Mouse (Mus musculus) liver, embryonic 14.5 days (tissue): ENCODE measurements at regions not wholly inside any gene's neighbourhood (a gene's known extent, or its start where the extent isn't known, plus 50 kb on each side); places are given as distances from the start of the nearest gene placed in this dataset.

Experiments
- ATAC-seq: fragments of 200-750 bp; cut with Nextera tagmentation; 2 replicates; pipeline ENCODE4 v1.8.0; 2017; ENCODE audit warnings: moderate number of reproducible peaks, mild to moderate bottlenecking, moderate library complexity; ENCODE audit not compliant: insufficient read depth
- DNase-seq, 3 experiments: peaks; one replicate each; pipeline ENCODE4 v3.0.0-alpha.2; 2012 to 2013; ENCODE audit warnings: low read depth in 3 of 3, low spot score in 3 of 3
- H3K27ac ChIP-seq: fragments of 300-500 bp; sonication (generic); 2 replicates; pipeline ENCODE4 v1.5.1; 2014; ENCODE audit warnings: moderate library complexity, mild to moderate bottlenecking, control low read depth, inconsistent platforms
- H3K27me3 ChIP-seq: fragments of 300-500 bp; sonication (generic); 2 replicates; pipeline ENCODE4 v1.6.1; 2014; ENCODE audit warnings: mild to moderate bottlenecking, low read length, moderate library complexity; ENCODE audit not compliant: control insufficient read depth, insufficient read depth
- H3K36me3 ChIP-seq: fragments of 300-500 bp; sonication (generic); replicated peaks from 2 replicates; pipeline ENCODE4 v1.6.1; 2014; ENCODE audit warnings: low read depth; ENCODE audit not compliant: control insufficient read depth, insufficient read depth
- H3K4me1 ChIP-seq, 2 experiments: fragments of 200-500 bp in 1 of 2; fragments of 300-500 bp in 1 of 2; sonication (generic) in 1 of 2; replicated peaks; 2 replicates each; pipeline ENCODE4 v1.6.1; 2012 to 2014; ENCODE audit warnings: antibody characterized with exemption in 1 of 2, inconsistent platforms in 1 of 2, low read length in 1 of 2; ENCODE audit not compliant: control insufficient read depth in 2 of 2, insufficient read depth in 2 of 2
- H3K4me2 ChIP-seq: fragments of 300-500 bp; sonication (generic); 2 replicates; pipeline ENCODE4 v1.6.1; 2014; ENCODE audit warnings: low read depth, mild to moderate bottlenecking, control low read depth, moderate library complexity
- H3K4me3 ChIP-seq, 2 experiments: fragments of 200-500 bp in 1 of 2; fragments of 300-500 bp in 1 of 2; sonication (generic) in 1 of 2; 2 replicates each; pipeline ENCODE4 v1.5.1; 2012 to 2014; ENCODE audit warnings: low read depth in 2 of 2, low read length in 2 of 2, mild to moderate bottlenecking in 2 of 2, control low read depth in 1 of 2, inconsistent platforms in 1 of 2, moderate library complexity in 1 of 2; ENCODE audit not compliant: insufficient read depth in 1 of 2
- H3K9ac ChIP-seq: fragments of 300-500 bp; sonication (generic); replicated peaks from 2 replicates; pipeline ENCODE4 v1.6.1; 2014; ENCODE audit warnings: mild to moderate bottlenecking, control low read depth, moderate library complexity
- H3K9me3 ChIP-seq: fragments of 300-500 bp; sonication (generic); 2 replicates; pipeline ENCODE4 v1.6.1; 2016; ENCODE audit warnings: low read length, mixed read lengths; ENCODE audit not compliant: control insufficient read depth
- CTCF ChIP-seq: IDR thresholded peaks from 2 replicates; pipeline ENCODE4 v1.5.1; 2016; ENCODE audit warnings: antibody characterized with exemption, low read depth, control low read depth
- EP300 ChIP-seq: IDR thresholded peaks from 2 replicates; pipeline ENCODE4 v1.6.1; 2016; ENCODE audit warnings: antibody characterized with exemption, low read depth
- WGBS: fragments of 180-500 bp; shearing (Covaris S2); extraction: QIAGEN DNeasy Blood & Tissue Kit; methylation state at CpG from one replicate; pipeline ENCODE4 v1.1.7; 2014; ENCODE audit not compliant: insufficient replicate concordance; 5-methylcytosine and 5-hydroxymethylcytosine counted together

DNA sequence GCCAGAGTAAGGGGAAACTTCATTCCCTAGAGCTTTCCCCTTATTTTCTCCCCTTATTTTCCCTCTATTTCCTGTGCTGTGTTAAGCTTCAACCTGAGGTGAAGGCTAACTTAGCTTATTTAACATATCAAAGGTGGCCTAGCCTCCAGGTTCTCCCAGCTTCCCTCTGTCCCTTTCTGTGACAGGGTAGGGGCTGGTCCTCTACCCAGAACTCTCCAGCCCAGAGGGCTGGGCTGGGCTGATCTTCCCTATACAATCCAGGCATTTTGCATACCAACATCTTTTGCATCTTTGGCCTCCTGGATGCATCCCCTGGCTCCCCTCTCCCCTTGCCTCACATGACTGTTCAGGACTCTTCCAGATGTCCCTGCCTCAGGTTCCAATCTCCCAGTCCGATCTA is 487.9 kb downstream of the Klf5 start:
- no peak overlapping the region for H3K4me3 ChIP-seq
- no peak overlapping the region for H3K4me2 ChIP-seq
- H3K9ac ChIP-seq = no peak overlapping the region
- no peak overlapping the region for H3K27ac ChIP-seq
- H3K36me3 ChIP-seq = no peaks in the 10 kb centered on the region
- WGBS = 52% methylated on average over 1 of the region's 1 CpGs
- H3K4me1 ChIP-seq = no peaks in the 10 kb centered on the region
- TF ChIP-seq CTCF = no peak
- no peak for TF ChIP-seq EP300
- DNase-seq (no peak), ATAC-seq (no peak)
- H3K27me3 ChIP-seq = no peaks in the 10 kb centered on the region
- H3K9me3 ChIP-seq = no peaks in the 10 kb centered on the region

GRCm38 (mm10) chr14:99788185-99788584 is 489.7 kb downstream of the Klf5 start:
- DNase-seq (no peak), ATAC-seq (no peak)
- no peaks in the 10 kb centered on the region for H3K27me3 ChIP-seq
- no peak overlapping the region for H3K27ac ChIP-seq
- no peak overlapping the region for H3K4me3 ChIP-seq
- 64% methylated on average over 3 of the region's 3 CpGs for WGBS
- TF ChIP-seq CTCF = no peak
- no peak for TF ChIP-seq EP300
- H3K4me1 ChIP-seq = no peaks in the 10 kb centered on the region
- no peaks in the 10 kb centered on the region for H3K36me3 ChIP-seq
- H3K9ac ChIP-seq = no peak overlapping the region
- no peak overlapping the region for H3K4me2 ChIP-seq
- H3K9me3 ChIP-seq = no peaks in the 10 kb centered on the region

GRCm38 (mm10) chr14:99796293-99796692 is 488.2 kb downstream of the Klf12 start:
- no peak for TF ChIP-seq CTCF
- TF ChIP-seq EP300 = no peak
- no peak overlapping the region for H3K27ac ChIP-seq
- H3K4me3 ChIP-seq = no peak overlapping the region
- 60% methylated on average over 4 of the region's 4 CpGs for WGBS
- H3K9me3 ChIP-seq = no peaks in the 10 kb centered on the region
- no peaks in the 10 kb centered on the region for H3K4me1 ChIP-seq
- H3K27me3 ChIP-seq = no peaks in the 10 kb centered on the region
- H3K36me3 ChIP-seq = no peaks in the 10 kb centered on the region
- no peak overlapping the region for H3K4me2 ChIP-seq
- ATAC-seq (no peak), DNase-seq (no peak)
- no peak overlapping the region for H3K9ac ChIP-seq

GRCm38 (mm10) chr14:99806052-99806451 is 478.4 kb downstream of the Klf12 start:
- Histone ChIP-seq H3K27me3 (no peaks in the 10 kb centered on the region), H3K36me3 (no peaks in the 10 kb centered on the region), H3K9ac (no peak overlapping the region), H3K4me2 (no peak overlapping the region), H3K9me3 (no peaks in the 10 kb centered on the region), H3K4me3 (no peak overlapping the region), H3K4me1 (no peaks in the 10 kb centered on the region), H3K27ac (no peak overlapping the region)
- ATAC-seq (no peak), DNase-seq (no peak)
- WGBS = 52% methylated on average over 1 of the region's 1 CpGs
- no peak for TF ChIP-seq EP300
- TF ChIP-seq CTCF = no peak

- Histone ChIP-seq H3K27me3 (no peaks in the 10 kb centered on the region), H3K36me3 (no peaks in the 10 kb centered on the region), H3K4me2 (no peak overlapping the region), H3K27ac (no peak overlapping the region), H3K4me3 (no peak overlapping the region), H3K4me1 (no peaks in the 10 kb centered on the region), H3K9ac (no peak overlapping the region), H3K9me3 (no peaks in the 10 kb centered on the region)
- DNase-seq (no peak), ATAC-seq (no peak)
- WGBS = 67% methylated on average over 5 of the region's 5 CpGs
- TF ChIP-seq CTCF (no peak), EP300 (no peak)
Measured at GRCm38 (mm10) chr14:99806599-99806998, 477.9 kb downstream of the Klf12 start.
